ENCODE assay signal across 7 mouse cellular contexts in the genomic region with DNA sequence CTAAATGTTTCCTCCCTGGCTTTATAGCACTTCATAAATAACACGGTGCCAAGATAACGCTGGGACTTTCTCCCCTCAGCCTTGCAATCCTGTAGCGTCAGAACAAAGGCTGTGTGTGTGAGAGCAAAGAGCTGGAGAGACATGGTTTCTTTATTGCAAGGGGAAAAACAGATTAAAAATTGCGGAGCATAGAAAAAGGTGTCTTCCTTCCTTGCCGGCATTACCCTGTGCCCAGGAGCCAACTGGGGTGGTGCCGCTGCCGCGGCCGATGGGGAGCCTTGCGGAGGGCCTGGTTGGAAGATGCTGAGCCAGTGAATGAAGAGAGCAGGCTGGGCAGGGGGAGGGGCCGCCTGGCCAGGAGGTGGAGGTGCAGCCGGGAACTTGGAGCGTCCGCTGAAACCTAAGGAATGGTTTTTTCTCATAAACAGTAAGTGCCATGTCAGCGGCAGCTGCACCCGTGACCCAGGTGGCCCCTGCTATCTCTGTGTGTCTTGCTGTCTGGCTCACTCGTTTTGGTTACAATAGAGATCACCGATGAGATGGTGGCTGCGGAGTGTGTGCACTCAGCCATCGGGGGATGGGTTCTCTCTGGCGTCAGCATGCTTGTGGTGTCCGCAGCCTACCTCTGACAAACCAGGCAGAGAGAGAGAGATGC.
DNase-seq lines count a peak whose midpoint lies in the region; ATAC-seq and TF ChIP-seq lines count a peak whose summit lies in the region.

No protein-coding gene starts in this region.

- H3K36me3 ChIP-seq in E14TG2a.4 (ENCODE audit: insufficient read depth, low read length) (no peaks in the 10 kb centered on the region), ES-Bruce4 (ENCODE audit: control insufficient read depth, insufficient read depth, low read length, poor library complexity, severe bottlenecking) (no peaks in the 10 kb centered on the region)
- no peaks in the 10 kb centered on the region for H3K36me3 ChIP-seq in hindbrain, embryonic 15.5 days
- H3K36me3 ChIP-seq in limb, embryonic 11.5 days (ENCODE audit: control insufficient read depth, insufficient read depth, low read length): peaks cover 3% of the 10 kb centered on the region; the same call in 1 of the 2 replicates

- TF ChIP-seq CTCF in E14TG2a.4 (conservative IDR thresholded peaks at IDR 0.05; ENCODE audit: low read length) (no peak), ES-Bruce4 (IDR thresholded peaks at IDR 0.05; ENCODE audit: low read depth, low read length) (no peak)

- peak; percentile 34 for DNase-seq in embryo, embryonic 11.5 days (ENCODE audit: low read depth, low spot score)
- peak; percentile 78 for DNase-seq in limb, embryonic 11.5 days (ENCODE audit: low spot score)
- DNase-seq in retina, postnatal 1 day: peak; percentile 70

- WGBS in hindbrain, embryonic 15.5 days: 4% methylated on average over 22 of the region's 22 CpGs
- 5% methylated on average over 22 of the region's 22 CpGs for WGBS in limb, embryonic 11.5 days

- H3K9ac ChIP-seq in ES-Bruce4 (ENCODE audit: low read depth, poor library complexity, severe bottlenecking): no peak overlapping the region
- peak overlapping the region; percentile 55 for H3K9ac ChIP-seq in hindbrain, embryonic 15.5 days
- H3K9ac ChIP-seq in limb, embryonic 11.5 days (ENCODE audit: low read length): 0 out of 2 replicates have a peak overlapping the region, but pooled peaks have one; percentile 23

- peak overlapping the region; percentile 65 for H3K4me3 ChIP-seq in E14TG2a.4 (replicated peaks; ENCODE audit: low read length)
- peak overlapping the region; percentile 56 for H3K4me3 ChIP-seq in ES-Bruce4 (ENCODE audit: low read depth, low read length)
- H3K4me3 ChIP-seq in hindbrain, embryonic 15.5 days: peak overlapping the region; percentile 50
- H3K4me3 ChIP-seq in limb, embryonic 11.5 days (ENCODE audit: low read depth, low read length): 0 out of 2 replicates have a peak overlapping the region, but pooled peaks have one; percentile 2

- H3K4me1 ChIP-seq in E14TG2a.4 (replicated peaks; ENCODE audit: low read depth, low read length) (peaks cover 53% of the 10 kb centered on the region), ES-Bruce4 (ENCODE audit: control insufficient read depth, insufficient read depth, low read length) (peaks cover 4% of the 10 kb centered on the region)
- peaks cover 28% of the 10 kb centered on the region for H3K4me1 ChIP-seq in hindbrain, embryonic 15.5 days (replicated peaks)
- H3K4me1 ChIP-seq in limb, embryonic 11.5 days (ENCODE audit: control insufficient read depth, insufficient read depth, low read length): peaks cover 23% of the 10 kb centered on the region

- H3K4me2 ChIP-seq in hindbrain, embryonic 15.5 days: peak overlapping the region; percentile 56
- peak overlapping the region; percentile 39 for H3K4me2 ChIP-seq in limb, embryonic 11.5 days (ENCODE audit: low read depth, severe bottlenecking)

- H3K27ac ChIP-seq in ES-Bruce4 (ENCODE audit: insufficient read depth, low read length): no peak overlapping the region
- H3K27ac ChIP-seq in hindbrain, embryonic 15.5 days (replicated peaks): peak overlapping the region; percentile 92
- H3K27ac ChIP-seq in limb, embryonic 11.5 days (replicated peaks; ENCODE audit: low read depth, low read length): no peak overlapping the region

- H3K27me3 ChIP-seq in E14TG2a.4 (ENCODE audit: insufficient read depth, low read length) (peaks cover 42% of the 10 kb centered on the region), ES-Bruce4 (ENCODE audit: control insufficient read depth, insufficient read depth, low read length, poor library complexity, severe bottlenecking) (no peaks in the 10 kb centered on the region)
- H3K27me3 ChIP-seq in hindbrain, embryonic 15.5 days: no peaks in the 10 kb centered on the region
- no peaks in the 10 kb centered on the region for H3K27me3 ChIP-seq in limb, embryonic 11.5 days (ENCODE audit: control insufficient read depth, insufficient read depth, low read length)

- H3K9me3 ChIP-seq in E14TG2a.4 (ENCODE audit: low read length) (no peaks in the 10 kb centered on the region), ES-Bruce4 (replicated peaks; ENCODE audit: control insufficient read depth, insufficient read depth, low read length, poor library complexity, severe bottlenecking) (no peaks in the 10 kb centered on the region)
- no peaks in the 10 kb centered on the region for H3K9me3 ChIP-seq in hindbrain, embryonic 15.5 days
- no peaks in the 10 kb centered on the region for H3K9me3 ChIP-seq in limb, embryonic 11.5 days (ENCODE audit: control insufficient read depth, low read length)

- no peak for TF ChIP-seq EP300 in ES-Bruce4 (IDR thresholded peaks at IDR 0.05; ENCODE audit: insufficient read depth, low read depth, low read length)

- peak; percentile 97 for ATAC-seq in hindbrain, embryonic 15.5 days (ENCODE audit: low FRiP score, low read depth)
- peak; percentile 76 for ATAC-seq in limb, embryonic 11.5 days (ENCODE audit: insufficient number of reproducible peaks, low FRiP score, low TSS enrichment, low read depth)
- no peak for ATAC-seq in monocyte, adult 5-6 weeks (replicated peaks; ENCODE audit: insufficient number of reproducible peaks, low FRiP score, low TSS enrichment, poor library complexity, severe bottlenecking)

- no peak for TF ChIP-seq POLR2A in ES-Bruce4 (IDR thresholded peaks at IDR 0.05; ENCODE audit: insufficient read depth, low read length)

Comparison
In these comparisons a context has a peak if more than half of its experiments do, and no peak if none do; other contexts are left out.
1. H3K4me3 ChIP-seq: peak in every context shown above with its lines; median percentile 65 in E14TG2a.4; 56 in ES-Bruce4; 50 in hindbrain, embryonic 15.5 days; 2 in limb, embryonic 11.5 days.